Mouse (Mus musculus): ENCODE measurements around the gene Eef1g.

Eef1g gene

GRCm38 (mm10) chr19:9027795-9028194 lies 61.0 kb downstream of the Eef1g start:
- peak; percentile 9 for DNase-seq

Measured in layer of hippocampus, adult 9-11 months (tissue).